Mouse (Mus musculus) liver, embryonic 16.5 days (tissue): Measurements from ENCODE around the gene Orai1. TPM values are rescaled to one million over a fixed set of nuclear protein-coding genes. Genes with fewer than 3 reads are reported as not detected.
"Not testable (repeated sequence)": the region's sequence is repeated elsewhere in the genome, so short reads cannot be mapped to it uniquely, and the experiment has no call there.

Experiments
- ATAC-seq: fragments of 200-750 bp; cut with Nextera tagmentation; 2 replicates; pipeline ENCODE4 v1.8.0; 2017; ENCODE audit warnings: low read depth, mild to moderate bottlenecking, moderate number of reproducible peaks, moderate library complexity
- H3K27ac ChIP-seq: fragments of 300-500 bp; sonication (generic); 2 replicates; pipeline ENCODE4 v1.5.1; 2014; ENCODE audit warnings: mild to moderate bottlenecking, low read length
- H3K27me3 ChIP-seq: fragments of 300-500 bp; sonication (generic); 2 replicates; pipeline ENCODE4 v1.6.1; 2014; ENCODE audit warnings: low read depth, low read length, mixed read lengths; ENCODE audit not compliant: control insufficient read depth, insufficient read depth
- H3K36me3 ChIP-seq: fragments of 300-500 bp; sonication (generic); 2 replicates; pipeline ENCODE4 v1.6.1; 2014; ENCODE audit warnings: mild to moderate bottlenecking; ENCODE audit not compliant: control insufficient read depth, insufficient read depth
- H3K4me1 ChIP-seq: fragments of 300-500 bp; sonication (generic); 2 replicates; pipeline ENCODE4 v1.6.1; 2014; ENCODE audit warnings: low read depth, low read length, mixed read lengths; ENCODE audit not compliant: control insufficient read depth
- H3K4me2 ChIP-seq: fragments of 300-500 bp; sonication (generic); 2 replicates; pipeline ENCODE4 v1.6.1; 2014; ENCODE audit warnings: low read depth, low read length, mixed read lengths
- H3K4me3 ChIP-seq: fragments of 300-500 bp; sonication (generic); 2 replicates; pipeline ENCODE4 v1.5.1; 2014; ENCODE audit warnings: low read depth, mild to moderate bottlenecking, low read length
- H3K9ac ChIP-seq: fragments of 300-500 bp; sonication (generic); 2 replicates; pipeline ENCODE4 v1.6.1; 2014; ENCODE audit warnings: low read depth, low read length
- H3K9me3 ChIP-seq: fragments of 300-500 bp; sonication (generic); replicated peaks from 2 replicates; pipeline ENCODE4 v1.6.1; 2016; ENCODE audit warnings: low read length; ENCODE audit not compliant: control insufficient read depth
- WGBS: fragments of 180-500 bp; shearing (Covaris S2); extraction: QIAGEN DNeasy Blood & Tissue Kit; methylation state at CpG from one replicate; pipeline ENCODE4 v1.1.7; 2014; ENCODE audit not compliant: insufficient replicate concordance; 5-methylcytosine and 5-hydroxymethylcytosine counted together
- polyA plus RNA-seq: library from polyadenylated mRNA; unstranded; fragments of >200 nt; fragmentation: Nextera tagmentation; extraction: Ambion mirVana; gene quantifications from 2 replicates; pipeline ENCODE4 v1.2.1, GENCODE M21; 2015

The Orai1 gene
- polyA plus RNA-seq, 1 experiment from 2014 or later, result 8.4 TPM

GRCm38 (mm10) chr5:123051736-123052135 lies 36.9 kb downstream of the Orai1 start:
- 73% methylated on average over 5 of the region's 5 CpGs for WGBS
- no peaks in the 10 kb centered on the region for H3K9me3 ChIP-seq

GRCm38 (mm10) chr5:123057366-123058250 lies 42.7 kb downstream of the Orai1 start:
- peak overlapping the region; percentile 68 for H3K4me3 ChIP-seq
- WGBS, result 7% methylated on average over 48 of the region's 48 CpGs
- H3K27ac ChIP-seq, result peak overlapping the region; percentile 60

More at GRCm38 (mm10) chr5:123051736-123052135, 36.9 kb downstream of the Orai1 start:
- Histone ChIP-seq H3K27ac (no peak overlapping the region), H3K9ac (no peak overlapping the region), H3K4me1 (peaks cover 8% of the 10 kb centered on the region), H3K36me3 (no peaks in the 10 kb centered on the region), H3K4me2 (no peak overlapping the region), H3K27me3 (no peaks in the 10 kb centered on the region), H3K4me3 (no peak overlapping the region)
- ATAC-seq, result no peak

GRCm38 (mm10) chr5:123058251-123059102 lies 43.6 kb downstream of the Orai1 start:
- no peak for ATAC-seq
- peak overlapping the region; percentile 65 for H3K9ac ChIP-seq
- peak overlapping the region; percentile 68 for H3K4me3 ChIP-seq

More at GRCm38 (mm10) chr5:123057366-123058250, 42.7 kb downstream of the Orai1 start:
- H3K9me3 ChIP-seq, result no peaks in the 10 kb centered on the region
- H3K36me3 ChIP-seq, result no peaks in the 10 kb centered on the region
- peak; percentile 98 for ATAC-seq
- H3K9ac ChIP-seq, result peak overlapping the region; percentile 65
- peaks cover 18% of the 10 kb centered on the region for H3K4me1 ChIP-seq
- H3K4me2 ChIP-seq, result peak overlapping the region; percentile 78
- H3K27me3 ChIP-seq, result no peaks in the 10 kb centered on the region

GRCm38 (mm10) chr5:123059757-123060520 lies 45.1 kb downstream of the Orai1 start:
- Histone ChIP-seq H3K36me3 (no peaks in the 10 kb centered on the region), H3K9me3 (no peaks in the 10 kb centered on the region), H3K27ac (no peak overlapping the region), H3K4me1 (peaks cover 20% of the 10 kb centered on the region), H3K9ac (no peak overlapping the region), H3K4me3 (no peak overlapping the region), H3K4me2 (no peak overlapping the region), H3K27me3 (no peaks in the 10 kb centered on the region)
- no peak for ATAC-seq
- 33% methylated on average over 14 of the region's 14 CpGs for WGBS

More at GRCm38 (mm10) chr5:123058251-123059102, 43.6 kb downstream of the Orai1 start:
- WGBS, result 21% methylated on average over 16 of the region's 16 CpGs
- no peaks in the 10 kb centered on the region for H3K36me3 ChIP-seq
- H3K9me3 ChIP-seq, result no peaks in the 10 kb centered on the region
- peak overlapping the region; percentile 78 for H3K4me2 ChIP-seq
- H3K27me3 ChIP-seq, result no peaks in the 10 kb centered on the region
- H3K27ac ChIP-seq, result peak overlapping the region; percentile 60
- peaks cover 18% of the 10 kb centered on the region for H3K4me1 ChIP-seq

DNA sequence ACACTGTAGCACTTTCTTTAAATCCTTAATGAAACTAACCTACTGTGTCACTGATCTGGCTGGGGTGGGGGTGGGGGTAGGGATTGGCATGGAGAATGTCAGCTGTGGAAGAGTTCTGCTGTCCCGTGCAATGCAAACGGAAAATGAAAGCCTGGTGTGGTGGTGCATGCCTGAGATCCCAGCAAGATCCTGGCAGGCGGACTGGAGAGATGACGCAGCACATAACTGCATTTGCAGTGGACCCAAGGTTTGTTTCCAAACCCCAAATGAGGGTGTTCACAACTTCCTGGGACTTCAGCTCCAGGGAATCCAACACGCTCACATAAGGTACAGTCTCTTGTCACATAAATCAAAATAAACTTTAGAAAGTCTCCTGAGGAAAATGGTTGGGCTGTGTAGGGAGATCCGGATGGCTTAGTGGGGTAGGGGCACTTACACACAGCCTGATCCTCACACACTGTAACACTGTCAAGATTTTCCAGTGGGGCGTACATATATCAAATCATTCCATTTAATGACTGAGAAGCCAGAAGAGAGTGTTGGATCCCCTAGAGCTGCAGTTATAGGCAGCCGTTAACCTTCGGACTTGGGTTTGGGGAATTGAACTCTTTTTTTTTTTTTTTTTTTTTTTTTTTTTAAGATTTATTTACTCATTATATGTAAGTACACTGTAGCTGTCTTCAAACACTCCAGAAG lies 46.0 kb downstream of the Orai1 start:
- 68% methylated on average over 9 of the region's 9 CpGs for WGBS
- Histone ChIP-seq H3K36me3 (no peaks in the 10 kb centered on the region), H3K9me3 (no peaks in the 10 kb centered on the region), H3K4me3 (no peak overlapping the region), H3K27ac (no peak overlapping the region), H3K4me2 (no peak overlapping the region), H3K9ac (no peak overlapping the region), H3K4me1 (peaks cover 20% of the 10 kb centered on the region), H3K27me3 (no peaks in the 10 kb centered on the region)
- ATAC-seq, result no peak

DNA sequence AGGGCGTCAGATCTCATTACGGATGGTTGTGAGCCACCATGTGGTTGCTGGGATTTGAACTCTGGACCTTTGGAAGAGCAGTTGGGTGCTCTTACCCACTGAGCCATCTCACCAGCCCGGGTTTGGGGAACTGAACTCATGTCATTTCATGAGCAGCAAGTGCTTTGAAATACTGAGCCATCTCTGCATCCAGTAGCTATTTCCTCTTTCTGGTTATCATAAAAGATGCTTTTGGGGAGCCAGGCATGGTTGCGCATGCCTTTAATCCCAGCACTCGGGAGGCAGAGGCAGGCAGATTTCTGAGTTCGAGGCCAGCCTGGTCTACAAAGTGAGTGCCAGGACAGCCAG lies 46.5 kb downstream of the Orai1 start:
- 63% methylated on average over 6 of the region's 6 CpGs for WGBS
- not testable (repeated sequence) for H3K4me3 ChIP-seq, ATAC-seq, H3K4me2 ChIP-seq, H3K36me3 ChIP-seq, H3K9ac ChIP-seq, H3K9me3 ChIP-seq, H3K27me3 ChIP-seq, H3K27ac ChIP-seq
- H3K4me1 ChIP-seq, result peaks cover 20% of the 10 kb centered on the region

GRCm38 (mm10) chr5:123063141-123063540 lies 48.3 kb downstream of the Orai1 start:
- Histone ChIP-seq H3K4me3 (no peak overlapping the region), H3K9me3 (no peaks in the 10 kb centered on the region), H3K27me3 (no peaks in the 10 kb centered on the region), H3K9ac (no peak overlapping the region), H3K36me3 (no peaks in the 10 kb centered on the region), H3K4me1 (peaks cover 22% of the 10 kb centered on the region), H3K27ac (no peak overlapping the region), H3K4me2 (no peak overlapping the region)
- ATAC-seq, result no peak
- 79% methylated on average over 3 of the region's 3 CpGs for WGBS

DNA sequence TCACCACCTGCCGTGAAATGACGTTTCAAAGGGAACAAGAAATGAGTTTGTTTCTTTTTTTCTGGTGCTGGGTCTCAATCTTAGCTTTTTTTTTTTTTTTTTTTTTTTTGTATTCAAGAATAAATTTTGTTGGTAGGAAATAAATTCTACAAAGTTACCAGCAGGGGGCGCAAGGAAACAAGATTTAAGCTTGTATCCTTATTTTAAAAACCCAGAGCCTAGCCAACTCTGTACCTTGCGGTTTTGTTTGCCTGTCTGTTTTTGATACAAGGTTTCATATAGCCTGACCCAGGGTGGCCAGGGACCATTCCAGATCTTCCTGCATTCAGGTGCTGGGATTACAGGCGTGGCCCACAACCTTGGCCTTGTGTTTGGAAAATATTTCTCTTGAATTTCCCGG lies 49.3 kb downstream of the Orai1 start:
- Histone ChIP-seq H3K27me3 (no peaks in the 10 kb centered on the region), H3K4me1 (peaks cover 11% of the 10 kb centered on the region), H3K9me3 (no peaks in the 10 kb centered on the region), H3K4me3 (no peak overlapping the region), H3K9ac (no peak overlapping the region), H3K36me3 (no peaks in the 10 kb centered on the region), H3K4me2 (no peak overlapping the region), H3K27ac (no peak overlapping the region)
- 24% methylated on average over 6 of the region's 6 CpGs for WGBS
- no peak for ATAC-seq
